Mouse (Mus musculus) liver, embryonic 13.5 days (tissue): ENCODE results near the gene Bend4. TPM values are rescaled to one million over a fixed set of nuclear protein-coding genes. Genes with fewer than 3 reads are reported as not detected.

Experiments
- ATAC-seq: fragments of 200-750 bp; cut with Nextera tagmentation; 2 replicates; pipeline ENCODE4 v1.8.0; 2017; ENCODE audit warnings: low read depth, mild to moderate bottlenecking, moderate number of reproducible peaks, moderate library complexity
- DNase-seq: peaks from one replicate; pipeline ENCODE4 v3.0.0; 2022
- H3K27ac ChIP-seq: fragments of 300-500 bp; sonication (generic); 2 replicates; pipeline ENCODE4 v1.5.1; 2015; ENCODE audit warnings: moderate library complexity, mild to moderate bottlenecking, inconsistent platforms
- H3K27me3 ChIP-seq: fragments of 300-500 bp; sonication (generic); 2 replicates; pipeline ENCODE4 v1.6.1; 2015; ENCODE audit warnings: mild to moderate bottlenecking, inconsistent platforms
- H3K36me3 ChIP-seq: fragments of 300-500 bp; sonication (generic); 2 replicates; pipeline ENCODE4 v1.6.1; 2015; ENCODE audit warnings: mild to moderate bottlenecking, inconsistent platforms
- H3K4me1 ChIP-seq: fragments of 300-500 bp; sonication (generic); replicated peaks from 2 replicates; pipeline ENCODE4 v1.6.1; 2015; ENCODE audit warnings: inconsistent platforms
- H3K4me2 ChIP-seq: fragments of 300-500 bp; sonication (generic); 2 replicates; pipeline ENCODE4 v1.6.1; 2015; ENCODE audit warnings: inconsistent platforms, mild to moderate bottlenecking, moderate library complexity
- H3K4me3 ChIP-seq: fragments of 300-500 bp; sonication (generic); replicated peaks from 2 replicates; pipeline ENCODE4 v1.5.1; 2015; ENCODE audit warnings: mild to moderate bottlenecking, inconsistent platforms
- H3K9ac ChIP-seq: fragments of 300-500 bp; sonication (generic); 2 replicates; pipeline ENCODE4 v1.6.1; 2015; ENCODE audit warnings: mild to moderate bottlenecking, inconsistent platforms
- H3K9me3 ChIP-seq: fragments of 300-500 bp; sonication (generic); replicated peaks from 2 replicates; pipeline ENCODE4 v1.6.1; 2016; ENCODE audit warnings: inconsistent platforms
- WGBS: fragments of 180-500 bp; shearing (Covaris S2); methylation state at CpG from one replicate; pipeline ENCODE4 v1.1.7; 2015; ENCODE audit not compliant: insufficient replicate concordance; 5-methylcytosine and 5-hydroxymethylcytosine counted together
- polyA plus RNA-seq: library from polyadenylated mRNA; unstranded; fragments of >200 nt; fragmentation: Nextera tagmentation; extraction: Ambion mirVana; gene quantifications from 2 replicates; pipeline ENCODE4 v1.2.1, GENCODE M21; 2015

Gene Bend4
- polyA plus RNA-seq = 0.81 and 1.0 TPM in 2 replicates

GRCm38 (mm10) chr5:67427443-67428360, at the start of gene Bend4:
TSS of gene Bend4 (minus strand) at chr5:67428310.
- Histone ChIP-seq H3K9me3 (no peaks in the 10 kb centered on the region), H3K27me3 (peaks cover 58% of the 10 kb centered on the region), H3K4me3 (peak within 1 kb of the TSS; percentile 65), H3K4me1 (peaks cover 16% of the 10 kb centered on the region), H3K36me3 (no peaks in the 10 kb centered on the region), H3K4me2 (peak within 1 kb of the TSS; percentile 78), H3K27ac (no peak within 1 kb of the TSS), H3K9ac (peak within 1 kb of the TSS; percentile 61)
- WGBS = 1% methylated on average over 80 of the region's 90 CpGs
- ATAC-seq (peak; percentile 59), DNase-seq (peak; percentile 47)

GRCm38 (mm10) chr5:67473723-67474122, 45.6 kb upstream of the Bend4 start:
- Histone ChIP-seq H3K36me3 (no peaks in the 10 kb centered on the region), H3K27ac (no peak overlapping the region), H3K27me3 (no peaks in the 10 kb centered on the region), H3K4me3 (no peak overlapping the region), H3K4me1 (no peaks in the 10 kb centered on the region), H3K4me2 (no peak overlapping the region), H3K9me3 (no peaks in the 10 kb centered on the region), H3K9ac (no peak overlapping the region)
- DNase-seq = no peak
- no peak for ATAC-seq
- 69% methylated on average over 8 of the region's 8 CpGs for WGBS

- no peak for DNase-seq
- WGBS = 52% methylated on average over 5 of the region's 5 CpGs
- H3K4me2 ChIP-seq = no peak overlapping the region
Measured at GRCm38 (mm10) chr5:67473094-67473493, 45.0 kb upstream of the Bend4 start.

GRCm38 (mm10) chr5:67466866-67467530, 38.9 kb upstream of the Bend4 start:
- 0 out of 2 replicates have a peak, but pooled peaks cover 4% of the 10 kb centered on the region for H3K4me1 ChIP-seq
- no peak overlapping the region for H3K4me2 ChIP-seq
- ATAC-seq (no peak), DNase-seq (no peak)
- WGBS = 74% methylated on average over 15 of the region's 15 CpGs
- no peak overlapping the region for H3K9ac ChIP-seq
- H3K27me3 ChIP-seq = no peaks in the 10 kb centered on the region
- no peak overlapping the region for H3K4me3 ChIP-seq
- no peaks in the 10 kb centered on the region for H3K9me3 ChIP-seq
- no peaks in the 10 kb centered on the region for H3K36me3 ChIP-seq
- H3K27ac ChIP-seq = no peak overlapping the region

More at GRCm38 (mm10) chr5:67473094-67473493, 45.0 kb upstream of the Bend4 start:
- Histone ChIP-seq H3K4me3 (no peak overlapping the region), H3K9ac (no peak overlapping the region), H3K4me1 (no peaks in the 10 kb centered on the region), H3K9me3 (no peaks in the 10 kb centered on the region), H3K27ac (no peak overlapping the region), H3K36me3 (no peaks in the 10 kb centered on the region), H3K27me3 (no peaks in the 10 kb centered on the region)
- no peak for ATAC-seq

- Histone ChIP-seq H3K4me2 (no peak overlapping the region), H3K4me3 (no peak overlapping the region), H3K9me3 (no peaks in the 10 kb centered on the region), H3K36me3 (no peaks in the 10 kb centered on the region), H3K4me1 (0 out of 2 replicates have a peak, but pooled peaks cover 4% of the 10 kb centered on the region), H3K27ac (no peak overlapping the region), H3K9ac (no peak overlapping the region), H3K27me3 (no peaks in the 10 kb centered on the region)
- 45% methylated on average over 3 of the region's 3 CpGs for WGBS
- DNase-seq = no peak
- no peak for ATAC-seq
Measured at GRCm38 (mm10) chr5:67464899-67465298, 36.8 kb upstream of the Bend4 start.

- Histone ChIP-seq H3K36me3 (no peaks in the 10 kb centered on the region), H3K4me3 (no peak overlapping the region), H3K9ac (no peak overlapping the region), H3K27ac (no peak overlapping the region), H3K27me3 (no peaks in the 10 kb centered on the region), H3K4me1 (0 out of 2 replicates have a peak, but pooled peaks cover 4% of the 10 kb centered on the region), H3K4me2 (no peak overlapping the region), H3K9me3 (no peaks in the 10 kb centered on the region)
- 81% methylated on average over 9 of the region's 9 CpGs for WGBS
- no peak for ATAC-seq
- DNase-seq = no peak
Measured at GRCm38 (mm10) chr5:67463636-67464035, 35.5 kb upstream of the Bend4 start.

GRCm38 (mm10) chr5:67462331-67462730, 34.2 kb upstream of the Bend4 start:
- H3K9me3 ChIP-seq = no peaks in the 10 kb centered on the region
- no peak for ATAC-seq
- H3K9ac ChIP-seq = no peak overlapping the region
- H3K27me3 ChIP-seq = no peaks in the 10 kb centered on the region
- no peaks in the 10 kb centered on the region for H3K36me3 ChIP-seq
- H3K4me2 ChIP-seq = no peak overlapping the region
- 0 out of 2 replicates have a peak, but pooled peaks cover 4% of the 10 kb centered on the region for H3K4me1 ChIP-seq
- no peak for DNase-seq
- H3K4me3 ChIP-seq = no peak overlapping the region
- H3K27ac ChIP-seq = no peak overlapping the region
- WGBS = 62% methylated on average over 4 of the region's 4 CpGs

- Histone ChIP-seq H3K4me1 (no peaks in the 10 kb centered on the region), H3K4me2 (no peak overlapping the region), H3K36me3 (no peaks in the 10 kb centered on the region), H3K9ac (no peak overlapping the region), H3K27me3 (no peaks in the 10 kb centered on the region), H3K4me3 (no peak overlapping the region), H3K27ac (no peak overlapping the region), H3K9me3 (no peaks in the 10 kb centered on the region)
- WGBS = 58% methylated on average over 4 of the region's 4 CpGs
- no peak for DNase-seq
- no peak for ATAC-seq
Measured at GRCm38 (mm10) chr5:67456841-67457240, 28.7 kb upstream of the Bend4 start.

GRCm38 (mm10) chr5:67454282-67454681, 26.2 kb upstream of the Bend4 start:
- WGBS = 76% methylated on average over 1 of the region's 1 CpGs
- DNase-seq (no peak), ATAC-seq (no peak)
- H3K4me3 ChIP-seq = no peak overlapping the region
- H3K9me3 ChIP-seq = no peaks in the 10 kb centered on the region
- H3K4me1 ChIP-seq = no peaks in the 10 kb centered on the region
- H3K36me3 ChIP-seq = no peaks in the 10 kb centered on the region
- H3K9ac ChIP-seq = no peak overlapping the region
- H3K4me2 ChIP-seq = no peak overlapping the region
- H3K27me3 ChIP-seq = no peaks in the 10 kb centered on the region
- H3K27ac ChIP-seq = no peak overlapping the region

GRCm38 (mm10) chr5:67449957-67450630, 22.0 kb upstream of the Bend4 start:
- Histone ChIP-seq H3K4me3 (no peak overlapping the region), H3K36me3 (no peaks in the 10 kb centered on the region), H3K4me2 (no peak overlapping the region), H3K27me3 (no peaks in the 10 kb centered on the region), H3K9ac (no peak overlapping the region), H3K27ac (no peak overlapping the region), H3K4me1 (no peaks in the 10 kb centered on the region; the same call in 1 of the 2 replicates), H3K9me3 (no peaks in the 10 kb centered on the region)
- ATAC-seq = no peak
- 55% methylated on average over 21 of the region's 21 CpGs for WGBS
- no peak for DNase-seq

- H3K9me3 ChIP-seq = no peaks in the 10 kb centered on the region
- no peak overlapping the region for H3K9ac ChIP-seq
- DNase-seq (no peak), ATAC-seq (no peak)
- H3K27me3 ChIP-seq = no peaks in the 10 kb centered on the region
- H3K27ac ChIP-seq = no peak overlapping the region
- H3K36me3 ChIP-seq = no peaks in the 10 kb centered on the region
- peaks cover 4% of the 10 kb centered on the region; the same call in 1 of the 2 replicates for H3K4me1 ChIP-seq
- 46% methylated on average over 2 of the region's 2 CpGs for WGBS
- H3K4me3 ChIP-seq = no peak overlapping the region
- no peak overlapping the region for H3K4me2 ChIP-seq
Measured at GRCm38 (mm10) chr5:67446526-67446925, 18.4 kb upstream of the Bend4 start.
